Mouse (Mus musculus): ENCODE data around the gene Aip.
A peak's percentile ranks its signal among the peaks of the same experiment; 100 is the strongest.
"Not testable (repeated sequence)": the region's sequence is repeated elsewhere in the genome, so short reads cannot be mapped to it uniquely, and the experiment has no call there.

The Aip gene

GRCm38 (mm10) chr19:4093772-4094171 is 31.9 kb downstream of the Aip start:
- peak; percentile 42 to 50 for DNase-seq (ENCODE audit: low read depth in 2 of 2, low spot score in 2 of 2)

GRCm38 (mm10) chr19:4092750-4093149 is 32.9 kb downstream of the Aip start:
- DNase-seq (ENCODE audit: low read depth in 2 of 2, low spot score in 2 of 2): no peak

- no peak for DNase-seq (ENCODE audit: low read depth in 2 of 2, low spot score in 2 of 2)
Observed at GRCm38 (mm10) chr19:4091383-4091782, 34.3 kb downstream of the Aip start.

GRCm38 (mm10) chr19:4090446-4090845 is 35.2 kb downstream of the Aip start:
- DNase-seq (ENCODE audit: low read depth in 2 of 2, low spot score in 2 of 2): no peak

- no peak for DNase-seq (ENCODE audit: low read depth in 2 of 2, low spot score in 2 of 2)
Observed at GRCm38 (mm10) chr19:4089128-4089527, 36.5 kb downstream of the Aip start.

- DNase-seq (ENCODE audit: low read depth in 2 of 2, low spot score in 2 of 2): no peak
Observed at GRCm38 (mm10) chr19:4088146-4088545, 37.5 kb downstream of the Aip start.

GRCm38 (mm10) chr19:4087090-4087489 is 38.6 kb downstream of the Aip start:
- DNase-seq (ENCODE audit: low read depth in 2 of 2, low spot score in 2 of 2): no peak

GRCm38 (mm10) chr19:4086156-4086555 is 39.5 kb downstream of the Aip start:
- no peak for DNase-seq (ENCODE audit: low read depth in 2 of 2, low spot score in 2 of 2)

GRCm38 (mm10) chr19:4084984-4085383 is 40.7 kb downstream of the Aip start:
- DNase-seq (ENCODE audit: low read depth in 2 of 2, low spot score in 2 of 2): no peak

GRCm38 (mm10) chr19:4083826-4084225 is 41.8 kb downstream of the Aip start:
- DNase-seq (ENCODE audit: low read depth in 2 of 2, low spot score in 2 of 2): no peak

- DNase-seq (ENCODE audit: low read depth in 2 of 2, low spot score in 2 of 2): no peak
Observed at GRCm38 (mm10) chr19:4083316-4083715, 42.3 kb downstream of the Aip start.

- no peak for DNase-seq (ENCODE audit: low read depth in 2 of 2, low spot score in 2 of 2)
Observed at GRCm38 (mm10) chr19:4082219-4082965, 43.3 kb downstream of the Aip start.

GRCm38 (mm10) chr19:4081394-4081793 is 44.3 kb downstream of the Aip start, which contains the start of gene Cabp2:
Gene Cabp2 (plus strand): TSS chr19:4081578.
- no peak for DNase-seq (ENCODE audit: low read depth in 2 of 2, low spot score in 2 of 2)

- DNase-seq (ENCODE audit: low read depth in 2 of 2, low spot score in 2 of 2): no peak
Observed at GRCm38 (mm10) chr19:4080511-4081009, 45.1 kb downstream of the Aip start.

GRCm38 (mm10) chr19:4079594-4079993 is 46.1 kb downstream of the Aip start:
- DNase-seq (ENCODE audit: low read depth in 2 of 2, low spot score in 2 of 2): no peak

- no peak for DNase-seq (ENCODE audit: low read depth in 2 of 2, low spot score in 2 of 2)
Observed at GRCm38 (mm10) chr19:4075531-4075930, 50.1 kb downstream of the Aip start.

GRCm38 (mm10) chr19:4072706-4073424 is 52.8 kb downstream of the Aip start:
- DNase-seq (ENCODE audit: low read depth in 2 of 2, low spot score in 2 of 2): no peak

GRCm38 (mm10) chr19:4071406-4071805 is 54.3 kb downstream of the Aip start:
- no peak for DNase-seq (ENCODE audit: low read depth in 2 of 2, low spot score in 2 of 2)

- no peak for DNase-seq (ENCODE audit: low read depth in 2 of 2, low spot score in 2 of 2)
Observed at GRCm38 (mm10) chr19:4070756-4071155, 54.9 kb downstream of the Aip start.

- no peak for DNase-seq (ENCODE audit: low read depth in 2 of 2, low spot score in 2 of 2)
Observed at GRCm38 (mm10) chr19:4070311-4070710, 55.3 kb downstream of the Aip start.

GRCm38 (mm10) chr19:4068717-4069410 is 56.8 kb downstream of the Aip start:
- DNase-seq (ENCODE audit: low read depth in 2 of 2, low spot score in 2 of 2): no peak

- DNase-seq (ENCODE audit: low read depth in 2 of 2, low spot score in 2 of 2): not testable (repeated sequence)
Observed at GRCm38 (mm10) chr19:4068242-4068641, 57.4 kb downstream of the Aip start.
